Mouse (Mus musculus) erythroid progenitor cell, adult 5-6 weeks (primary cell): ENCODE measurements around the gene Atp2c2. TPM values are rescaled to one million over a fixed set of nuclear protein-coding genes. Genes with fewer than 3 reads are reported as not detected.

Experiments used
- ATAC-seq: replicated peaks from 2 replicates; pipeline ENCODE4 v1.8.0; 2016; ENCODE audit warnings: moderate number of reproducible peaks, mild to moderate bottlenecking, moderate TSS enrichment, inconsistent platforms; ENCODE audit not compliant: poor library complexity, low FRiP score, severe bottlenecking
- total RNA-seq, 2 experiments: library from RNA; stranded (forward) in 1 of 2; stranded (reverse) in 1 of 2; fragments of 150-400 nt in 1 of 2; fragments of 186-747, 209-891 nt in 1 of 2; gene quantifications; 2 replicates each; pipeline versions ENCODE4 v1.2.3 to v1.2.4; 2015 to 2017; ENCODE audit warnings: low replicate concordance in 2 of 2

Gene Atp2c2
- total RNA-seq, 2 experiments from 2014 or later = not detected

- ATAC-seq = no peak
These were observed 37.5 kb downstream of the Atp2c2 start for GRCm38 (mm10) chr8:119737093-119737900.

GRCm38 (mm10) chr8:119738129-119738907, 38.5 kb downstream of the Atp2c2 start:
- no peak for ATAC-seq

DNA sequence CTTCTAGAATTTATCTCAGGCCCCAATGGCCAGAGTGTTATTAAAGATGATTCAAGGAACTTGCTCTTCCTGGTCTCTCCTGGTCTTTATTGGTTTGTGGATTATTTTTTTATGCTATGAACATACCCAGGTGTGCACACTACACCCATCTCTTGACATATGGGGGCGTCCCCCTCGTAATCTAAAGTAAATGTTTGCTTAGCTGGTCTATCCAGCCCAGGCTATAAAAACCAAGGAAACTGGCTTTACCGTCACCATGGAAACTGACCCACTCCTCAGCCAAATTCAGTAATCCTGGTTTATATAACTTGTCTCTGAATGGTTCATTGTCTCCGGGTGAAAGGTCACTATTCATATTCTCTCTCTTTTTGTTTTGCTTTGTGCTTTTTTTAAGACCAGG, 40.8 kb downstream of the Atp2c2 start:
- ATAC-seq = no peak

DNA sequence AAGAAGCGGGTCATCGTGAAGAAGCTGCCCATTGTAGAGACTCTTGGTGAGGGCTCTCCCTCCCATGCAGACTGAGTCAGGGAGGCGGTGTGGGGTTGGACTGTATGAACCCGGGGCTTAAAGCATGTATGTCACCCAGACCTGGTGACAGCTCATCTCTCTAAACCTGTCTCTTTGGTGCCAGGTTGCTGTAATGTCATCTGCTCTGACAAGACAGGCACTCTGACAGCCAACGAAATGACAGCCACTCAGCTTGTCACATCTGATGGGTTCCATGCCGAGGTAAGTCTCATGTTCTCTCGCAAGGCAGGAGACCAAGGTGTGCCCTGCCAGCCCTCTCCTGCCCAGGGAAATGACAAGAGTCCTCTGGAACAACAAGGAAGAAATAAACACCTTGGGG, 42.6 kb downstream of the Atp2c2 start:
- no peak for ATAC-seq

- ATAC-seq = no peak
These were observed 43.6 kb downstream of the Atp2c2 start for GRCm38 (mm10) chr8:119743291-119744026.

DNA sequence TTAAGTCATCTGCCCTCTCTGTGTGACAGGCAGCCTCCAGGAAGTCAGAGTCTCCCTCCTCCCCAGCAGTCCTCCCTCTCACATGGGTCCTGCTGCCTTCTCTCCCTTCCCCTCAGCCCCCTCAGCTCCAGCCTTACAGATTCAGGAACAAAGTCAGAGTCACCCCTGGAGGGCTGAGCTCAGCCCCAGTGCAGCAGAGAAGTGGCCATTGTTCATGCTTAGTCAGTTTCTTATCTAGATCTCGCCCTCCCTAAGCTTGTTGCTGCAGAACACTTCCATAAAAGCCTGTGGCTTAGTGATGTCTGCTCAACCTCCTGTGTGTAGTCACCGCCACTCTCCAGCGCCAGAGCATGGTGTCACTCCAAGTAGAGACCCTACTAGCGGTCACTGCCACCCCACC, 44.8 kb downstream of the Atp2c2 start:
- ATAC-seq = no peak

DNA sequence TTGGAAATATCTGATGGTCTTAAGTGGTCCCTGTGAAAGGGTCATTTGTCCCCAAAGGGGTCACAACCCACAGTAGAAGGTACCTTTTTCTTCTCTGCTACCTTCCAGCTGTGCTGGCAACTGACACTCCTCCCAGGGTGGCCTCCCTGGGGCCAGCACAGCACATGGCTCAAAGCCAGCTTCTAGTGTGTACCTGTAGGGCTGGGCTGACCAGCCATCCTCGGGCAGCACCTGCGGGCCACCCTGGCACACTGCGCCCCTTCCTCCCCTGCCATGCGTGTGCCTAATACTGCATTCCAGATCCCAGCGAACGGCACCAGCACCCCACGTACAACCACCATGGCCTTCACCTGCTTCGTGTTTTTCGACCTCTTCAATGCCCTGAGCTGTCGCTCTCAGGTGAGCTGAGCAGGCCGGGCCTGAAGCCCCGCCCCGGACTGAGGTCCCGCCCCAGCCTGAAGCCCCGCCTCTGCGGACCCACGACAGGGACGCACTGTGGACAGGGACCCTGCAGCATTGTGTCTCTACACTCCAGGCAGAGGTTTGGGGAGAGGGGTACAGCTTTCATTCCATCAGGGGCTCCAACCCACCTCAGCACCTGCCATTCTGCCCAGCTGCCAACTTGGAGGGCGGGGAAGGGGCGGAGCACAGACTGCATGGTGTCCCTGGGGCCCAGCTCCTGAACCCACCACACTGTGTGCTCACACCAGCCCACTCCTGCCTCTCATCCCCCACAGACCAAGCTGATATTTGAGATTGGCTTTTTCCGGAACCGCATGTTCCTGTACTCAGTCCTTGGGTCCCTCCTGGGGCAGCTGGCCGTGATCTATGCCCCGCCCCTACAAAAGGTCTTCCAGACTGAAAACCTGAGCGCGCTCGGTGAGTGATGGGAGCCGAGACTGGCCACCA, 55.7 kb downstream of the Atp2c2 start:
- ATAC-seq = no peak

- ATAC-seq = no peak
These were observed 56.3 kb downstream of the Atp2c2 start for GRCm38 (mm10) chr8:119756147-119756461.

GRCm38 (mm10) chr8:119756538-119756937, 56.7 kb downstream of the Atp2c2 start:
- no peak for ATAC-seq

DNA sequence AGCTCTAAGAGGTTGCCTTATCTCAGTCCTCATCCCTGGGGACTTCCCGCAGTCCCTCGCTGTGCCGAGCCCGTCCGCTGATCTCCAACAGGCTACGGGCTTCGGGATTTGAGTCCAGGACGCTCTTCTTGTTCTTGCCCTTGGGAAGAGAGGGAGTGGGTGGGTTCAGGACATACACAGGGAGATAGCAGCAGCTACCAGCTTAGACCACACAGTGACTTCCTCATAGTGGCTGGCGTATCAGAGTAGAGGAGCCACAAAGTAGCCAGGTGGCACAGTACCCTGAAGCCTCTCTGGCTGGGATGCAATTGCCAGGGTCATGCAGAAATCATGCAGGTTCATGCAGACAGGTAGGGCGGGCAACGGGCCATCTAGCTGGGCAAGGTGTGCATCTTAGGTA, 61.9 kb downstream of the Atp2c2 start:
- no peak for ATAC-seq

GRCm38 (mm10) chr8:119762226-119763220, 62.7 kb downstream of the Atp2c2 start:
- 0 out of 2 replicates have a peak, but pooled peaks have one; percentile 45 for ATAC-seq

GRCm38 (mm10) chr8:119765311-119765710, 65.5 kb downstream of the Atp2c2 start:
- ATAC-seq = no peak

- ATAC-seq = no peak
These were observed 66.1 kb downstream of the Atp2c2 start for GRCm38 (mm10) chr8:119765761-119766444.

- no peak for ATAC-seq
These were observed 76.9 kb downstream of the Atp2c2 start for GRCm38 (mm10) chr8:119776668-119777245.

- peak; percentile 5 for ATAC-seq
These were observed 78.0 kb downstream of the Atp2c2 start for GRCm38 (mm10) chr8:119777765-119778164.

- peak; percentile 94 for ATAC-seq
These were observed 78.5 kb downstream of the Atp2c2 start, which contains the start of gene Tldc1 for GRCm38 (mm10) chr8:119778263-119778662. Gene Tldc1 (minus strand): TSS chr8:119778416.

DNA sequence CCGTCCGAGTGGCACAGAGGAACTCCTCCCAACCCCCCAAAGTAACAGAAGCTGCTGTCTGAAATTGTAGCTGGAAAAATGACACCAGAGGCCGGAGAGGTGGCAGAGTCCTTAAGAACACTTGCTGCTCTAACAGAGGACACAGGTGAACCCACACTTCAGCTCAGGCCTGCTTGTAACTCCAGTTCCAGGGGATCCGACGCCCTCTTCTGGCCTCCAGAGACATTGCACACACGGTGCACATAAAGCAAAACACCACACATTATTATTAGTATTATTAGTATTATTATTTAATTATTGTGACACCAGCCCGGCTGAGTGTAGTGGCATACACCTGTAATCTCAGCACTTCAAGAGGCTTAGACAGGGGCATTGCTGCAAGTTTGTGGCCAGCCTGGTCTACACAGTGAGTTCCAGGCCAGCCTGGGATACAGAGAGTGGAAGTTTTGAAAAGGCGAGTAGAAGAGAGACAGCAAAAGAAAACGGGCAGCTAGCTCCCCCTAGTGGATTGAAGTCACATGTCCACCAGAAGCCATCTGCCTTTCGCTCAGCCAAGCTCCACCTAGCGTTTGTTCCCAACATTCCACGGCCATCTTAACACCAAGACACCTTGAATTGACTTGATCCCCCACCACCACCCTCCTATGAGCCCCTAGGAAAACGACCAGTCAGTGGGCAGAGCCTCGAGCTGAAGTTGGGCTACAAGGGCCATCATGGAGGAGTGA, 79.4 kb downstream of the Atp2c2 start:
- peak; percentile 59 for ATAC-seq
